Mouse (Mus musculus) CH12.LX (cell line): ENCODE measurements at regions not wholly inside any gene's neighbourhood (a gene's known extent, or its start where the extent isn't known, plus 50 kb on each side); places are given as distances from the start of the nearest gene placed in this dataset.

Source experiments
- DNase-seq: peaks from one replicate; pipeline ENCODE4 v3.0.0-alpha.2; 2013; ENCODE audit errors: extremely low read depth
- H3K27ac ChIP-seq: 2 replicates; pipeline ENCODE4 v1.5.1; 2012; ENCODE audit warnings: low read depth, mild to moderate bottlenecking, control low read depth, moderate library complexity; ENCODE audit not compliant: insufficient read depth
- H3K27me3 ChIP-seq: replicated peaks from 2 replicates; pipeline ENCODE3; 2012; ENCODE audit warnings: inconsistent platforms
- H3K36me3 ChIP-seq, 2 experiments: replicated peaks in 1 of 2; 2 replicates each; pipeline versions ENCODE3 to v1.6.1; 2012; ENCODE audit warnings: inconsistent platforms in 1 of 2, low read length in 1 of 2, mild to moderate bottlenecking in 1 of 2, mixed read lengths in 1 of 2, moderate library complexity in 1 of 2; ENCODE audit not compliant: control insufficient read depth in 1 of 2, insufficient read depth in 1 of 2
- H3K4me1 ChIP-seq, 2 experiments: 2 replicates each; pipeline ENCODE4 v1.6.1; 2012; ENCODE audit warnings: inconsistent platforms in 1 of 2, moderate library complexity in 1 of 2; ENCODE audit not compliant: insufficient read depth in 2 of 2, control insufficient read depth in 1 of 2
- H3K4me2 ChIP-seq: 2 replicates; pipeline ENCODE4 v1.6.1; 2012; ENCODE audit warnings: low read depth, mild to moderate bottlenecking, control low read depth; ENCODE audit not compliant: poor library complexity, insufficient read depth, severe bottlenecking
- H3K4me3 ChIP-seq, 3 experiments: fragments of 150-350 bp in 1 of 3; sonication (generic) in 1 of 3; replicated peaks in 1 of 3; 2 replicates each; pipeline versions ENCODE3 to v1.5.1; 2011 to 2012; ENCODE audit warnings: low read depth in 2 of 3, low read length in 2 of 3, mild to moderate bottlenecking in 2 of 3, moderate library complexity in 2 of 3, control low read depth in 1 of 3, improper control_type of control experiment in 1 of 3, inconsistent platforms in 1 of 3, mixed read lengths in 1 of 3; ENCODE audit not compliant: poor library complexity in 1 of 3
- H3K79me2 ChIP-seq: replicated peaks from 2 replicates; pipeline ENCODE4 v1.6.1; 2012; ENCODE audit warnings: mild to moderate bottlenecking, moderate library complexity; ENCODE audit not compliant: control insufficient read depth, poor library complexity, insufficient read depth, severe bottlenecking; ENCODE audit errors: extremely low read depth
- H3K9ac ChIP-seq: 2 replicates; pipeline ENCODE4 v1.6.1; 2012; ENCODE audit warnings: low read depth, mild to moderate bottlenecking, control low read depth, moderate library complexity; ENCODE audit not compliant: insufficient read depth
- H3K9me3 ChIP-seq: replicated peaks from 2 replicates; pipeline ENCODE3; 2012; ENCODE audit warnings: low read length, inconsistent platforms, mixed read lengths
- BHLHE40 ChIP-seq: IDR thresholded peaks from 2 replicates; pipeline ENCODE4 v1.6.1; 2011; ENCODE audit warnings: mild to moderate bottlenecking, low read depth, low read length, improper control_type of control experiment
- CHD1 ChIP-seq: IDR thresholded peaks from 2 replicates; pipeline ENCODE4 v1.6.1; 2012; ENCODE audit warnings: low read depth, low read length, improper control_type of control experiment, inconsistent platforms
- CHD2 ChIP-seq: IDR thresholded peaks from 2 replicates; pipeline ENCODE4 v1.6.1; 2011; ENCODE audit warnings: low read length, improper control_type of control experiment
- CTCF ChIP-seq, 2 experiments: IDR thresholded peaks in 1 of 2; conservative IDR thresholded peaks in 1 of 2; 2 replicates each; pipeline ENCODE4 v1.5.1; 2011 to 2012; ENCODE audit warnings: low read depth in 2 of 2, low read length in 2 of 2, improper control_type of control experiment in 1 of 2, inconsistent platforms in 1 of 2, mild to moderate bottlenecking in 1 of 2, moderate library complexity in 1 of 2
- E2F4 ChIP-seq: IDR thresholded peaks from 2 replicates; pipeline ENCODE4 v1.6.1; 2011; ENCODE audit warnings: low read depth, low read length, improper control_type of control experiment; ENCODE audit not compliant: insufficient replicate concordance
- ETS1 ChIP-seq: conservative IDR thresholded peaks from 2 replicates; pipeline ENCODE4 v1.6.1; 2012; ENCODE audit warnings: low read depth, mild to moderate bottlenecking, inconsistent platforms, low read length, improper control_type of control experiment, moderate library complexity
- GABPA ChIP-seq: IDR thresholded peaks from 2 replicates; pipeline ENCODE4 v1.6.1; 2012; ENCODE audit warnings: low read depth, low read length, improper control_type of control experiment, inconsistent platforms; ENCODE audit not compliant: insufficient replicate concordance
- HCFC1 ChIP-seq: IDR thresholded peaks from 2 replicates; pipeline ENCODE4 v1.6.1; 2012; ENCODE audit warnings: low read depth, mild to moderate bottlenecking, inconsistent platforms, low read length, improper control_type of control experiment
- JUN ChIP-seq: IDR thresholded peaks from 2 replicates; pipeline ENCODE4 v1.6.1; 2011; ENCODE audit warnings: low read depth, mild to moderate bottlenecking, low read length, improper control_type of control experiment, moderate library complexity; ENCODE audit not compliant: insufficient read depth
- MAZ ChIP-seq: IDR thresholded peaks from 2 replicates; pipeline ENCODE4 v1.6.1; 2012; ENCODE audit warnings: low read depth, mild to moderate bottlenecking, inconsistent platforms, low read length, improper control_type of control experiment, moderate library complexity
- NELFE ChIP-seq: IDR thresholded peaks from 2 replicates; pipeline ENCODE4 v1.6.1; 2011; ENCODE audit warnings: low read depth, low read length, improper control_type of control experiment
- PAX5 ChIP-seq: IDR thresholded peaks from 2 replicates; pipeline ENCODE4 v1.6.1; 2012; ENCODE audit warnings: low read length, inconsistent platforms, mixed read lengths
- POLR2A ChIP-seq: IDR thresholded peaks from 2 replicates; pipeline ENCODE4 v1.6.1; 2011; ENCODE audit warnings: low read depth, mild to moderate bottlenecking, improper control_type of control experiment, low read length
- POLR2AphosphoS2 ChIP-seq: IDR thresholded peaks from 2 replicates; pipeline ENCODE4 v1.6.1; 2011; ENCODE audit warnings: low read depth, low read length, improper control_type of control experiment
- SIN3A ChIP-seq: IDR thresholded peaks from 2 replicates; pipeline ENCODE4 v1.6.1; 2012; ENCODE audit warnings: low read length, improper control_type of control experiment, inconsistent platforms
- SMC3 ChIP-seq: IDR thresholded peaks from 2 replicates; pipeline ENCODE4 v1.6.1; 2011; ENCODE audit warnings: low read depth, low read length, improper control_type of control experiment
- USF1 ChIP-seq: IDR thresholded peaks from 2 replicates; pipeline ENCODE4 v1.6.1; 2014; ENCODE audit warnings: low read depth, mild to moderate bottlenecking, inconsistent platforms, low read length, improper control_type of control experiment
- ZKSCAN1 ChIP-seq: IDR thresholded peaks from 2 replicates; pipeline ENCODE4 v1.6.1; 2012; ENCODE audit warnings: low read depth, inconsistent platforms, low read length, improper control_type of control experiment, borderline replicate concordance
- ZMIZ1 ChIP-seq: IDR thresholded peaks from 2 replicates; pipeline ENCODE4 v1.6.1; 2012; ENCODE audit warnings: low read depth, mild to moderate bottlenecking, inconsistent platforms, low read length, improper control_type of control experiment
- dilution Hi-C: fragments of 300-500 bp; cut with MboI; formaldehyde crosslinking; loops from 2 replicates; pipeline ENCODE4 v1.14.3; 2020; ENCODE audit warnings: low sequenced_read_pairs; ENCODE audit not compliant: extremely low pct_unique_long_range_greater_than_20kb, extremely low pct_ligation_motif_present
- in situ Hi-C: fragments of 300-500 bp; cut with MboI; formaldehyde crosslinking; loops from 3 replicates; pipeline ENCODE4 v1.14.3; 2019; ENCODE audit warnings: low sequenced_read_pairs, low pct_ligation_motif_present, low pct_unique_long_range_greater_than_20kb, mixed read lengths

- dilution Hi-C loops = no loop called here
- in situ Hi-C loops = no loop called here
- TF ChIP-seq SIN3A (no peak), GABPA (no peak), ETS1 (no peak), CHD2 (no peak), E2F4 (no peak), ZKSCAN1 (no peak), HCFC1 (no peak), POLR2A (no peak), PAX5 (no peak), ZMIZ1 (no peak)
- H3K27me3 ChIP-seq = no peaks in the 10 kb centered on the region
- no peak overlapping the region for H3K4me2 ChIP-seq
- H3K9ac ChIP-seq = no peak overlapping the region
- no peaks in the 10 kb centered on the region for H3K36me3 ChIP-seq
- H3K9me3 ChIP-seq = peaks cover 48% of the 10 kb centered on the region
- no peak overlapping the region for H3K27ac ChIP-seq
- DNase-seq = no peak
- no peaks in the 10 kb centered on the region for H3K4me1 ChIP-seq
- H3K79me2 ChIP-seq = no peaks in the 10 kb centered on the region
- H3K4me3 ChIP-seq = no peak overlapping the region
Observed at GRCm38 (mm10) chr9:112537924-112538323, 302.2 kb upstream of the Arpp21 start.

GRCm38 (mm10) chr9:112525377-112525776 is 289.6 kb upstream of the Arpp21 start:
- no peak overlapping the region for H3K27ac ChIP-seq
- no peak overlapping the region for H3K9ac ChIP-seq
- in situ Hi-C loops (no loop called here), dilution Hi-C loops (no loop called here)
- no peak for TF ChIP-seq BHLHE40
- no peak for TF ChIP-seq JUN
- TF ChIP-seq E2F4 = no peak
- no peak for TF ChIP-seq ZMIZ1
- TF ChIP-seq ETS1 = no peak
- no peak for TF ChIP-seq CTCF (conservative IDR thresholded peaks at IDR 0.05 in 1 of 2, IDR thresholded peaks at IDR 0.05 in 1 of 2; ENCODE audit: low read depth in 2 of 2, low read length in 2 of 2)
- TF ChIP-seq SMC3 = no peak
- no peak for TF ChIP-seq MAZ
- no peak for TF ChIP-seq USF1
- no peak for TF ChIP-seq ZKSCAN1
- no peak for TF ChIP-seq POLR2AphosphoS2
- TF ChIP-seq PAX5 = no peak
- TF ChIP-seq NELFE = no peak
- no peak for TF ChIP-seq CHD1
- H3K36me3 ChIP-seq = no peaks in the 10 kb centered on the region
- H3K9me3 ChIP-seq = peaks cover 42% of the 10 kb centered on the region
- H3K27me3 ChIP-seq = no peaks in the 10 kb centered on the region
- H3K79me2 ChIP-seq = no peaks in the 10 kb centered on the region
- H3K4me2 ChIP-seq = no peak overlapping the region
- no peak overlapping the region for H3K4me3 ChIP-seq
- no peak for DNase-seq
- H3K4me1 ChIP-seq = no peaks in the 10 kb centered on the region
